Mouse (Mus musculus): ENCODE data around the gene Vmp1. TPM values are rescaled to one million over a fixed set of nuclear protein-coding genes. Genes with fewer than 3 reads are reported as not detected.
A peak's percentile ranks its signal among the peaks of the same experiment; 100 is the strongest.

Vmp1 gene
- polyA plus RNA-seq, 1 experiment from 2014 or later, result 222 TPM

DNA sequence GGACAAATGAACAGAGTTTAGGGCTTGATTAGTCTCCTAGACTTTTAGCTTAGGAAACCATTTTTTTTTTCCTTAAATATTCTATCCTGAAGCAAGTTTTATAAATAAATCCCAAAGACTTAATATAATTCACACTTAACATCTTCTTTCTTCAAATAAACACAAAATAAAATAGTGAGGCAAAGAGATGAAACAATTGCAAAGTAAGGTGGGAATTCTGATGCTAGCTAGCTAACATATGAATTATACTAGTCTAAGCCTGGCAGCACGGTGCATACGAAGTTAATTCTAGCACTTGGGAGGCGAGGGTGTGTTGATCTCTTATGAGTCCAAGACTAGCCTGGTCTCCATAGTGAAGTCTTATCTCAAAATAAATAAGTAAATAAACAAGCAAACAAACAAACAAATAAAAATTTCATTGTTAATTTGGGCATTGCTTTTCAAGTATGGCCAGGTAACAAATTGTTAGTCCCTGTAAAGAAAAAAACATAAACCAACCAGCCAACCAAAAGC lies 100.3 kb downstream of the Vmp1 start:
- H3K4me2 ChIP-seq (ENCODE audit: low read length), result no peak overlapping the region

DNA sequence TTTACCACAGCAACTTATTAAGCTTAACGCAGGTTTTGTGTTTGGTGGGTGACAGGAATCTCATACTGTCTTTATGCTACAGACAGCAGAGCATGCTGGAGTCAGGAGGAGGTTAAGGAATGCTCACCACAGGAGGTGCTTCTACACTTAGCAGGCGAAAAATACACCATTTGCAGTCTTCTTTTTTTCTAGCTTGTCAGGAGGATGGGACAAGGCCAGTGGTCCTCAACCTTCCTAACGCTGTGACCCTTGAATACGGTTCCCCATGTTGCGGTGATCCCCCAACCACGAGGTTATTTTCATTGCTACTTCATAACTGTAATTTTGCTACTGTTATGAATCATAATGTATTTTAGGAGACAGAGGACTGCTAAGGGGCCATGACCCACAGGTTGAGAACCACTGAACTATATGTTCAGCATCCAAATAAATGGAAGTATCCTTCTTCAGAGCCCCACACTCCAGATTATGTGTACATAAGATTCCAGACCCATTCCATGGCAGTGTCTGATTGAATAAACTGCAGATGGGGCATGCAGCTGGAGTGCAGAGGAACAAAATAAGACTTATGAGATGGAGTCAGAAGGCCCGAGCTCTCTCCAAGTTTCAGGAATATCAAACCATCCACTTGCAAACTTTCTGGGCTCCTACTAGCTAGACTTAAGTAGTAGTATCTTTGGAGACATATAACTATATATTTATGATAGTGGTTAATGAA lies 100.9 kb downstream of the Vmp1 start:
- DNase-seq (ENCODE audit: low spot score), result no peak
- 93% methylated on average over 7 of the region's 7 CpGs for WGBS

More for the DNA sequence above, 100.3 kb downstream of the Vmp1 start:
- TF ChIP-seq CTCF (IDR thresholded peaks at IDR 0.05; ENCODE audit: low read depth), result no peak
- WGBS, result 89% methylated on average over 3 of the region's 3 CpGs
- no peaks in the 10 kb centered on the region for H3K36me3 ChIP-seq (ENCODE audit: insufficient read depth, low read length)
- H3K4me3 ChIP-seq (replicated peaks; ENCODE audit: low read depth, low read length), result no peak overlapping the region
- H3K9me3 ChIP-seq (replicated peaks; ENCODE audit: low read length), result no peaks in the 10 kb centered on the region
- DNase-seq (ENCODE audit: low spot score) (no peak), ATAC-seq (replicated peaks; ENCODE audit: low FRiP score, low read depth) (no peak)
- no peak overlapping the region for H3K27ac ChIP-seq
- no peaks in the 10 kb centered on the region for H3K27me3 ChIP-seq (ENCODE audit: insufficient read depth, low read length)
- H3K9ac ChIP-seq (ENCODE audit: low read depth, low read length), result no peak overlapping the region
- H3K4me1 ChIP-seq (replicated peaks; ENCODE audit: insufficient read depth, low read length), result peaks cover 19% of the 10 kb centered on the region

DNA sequence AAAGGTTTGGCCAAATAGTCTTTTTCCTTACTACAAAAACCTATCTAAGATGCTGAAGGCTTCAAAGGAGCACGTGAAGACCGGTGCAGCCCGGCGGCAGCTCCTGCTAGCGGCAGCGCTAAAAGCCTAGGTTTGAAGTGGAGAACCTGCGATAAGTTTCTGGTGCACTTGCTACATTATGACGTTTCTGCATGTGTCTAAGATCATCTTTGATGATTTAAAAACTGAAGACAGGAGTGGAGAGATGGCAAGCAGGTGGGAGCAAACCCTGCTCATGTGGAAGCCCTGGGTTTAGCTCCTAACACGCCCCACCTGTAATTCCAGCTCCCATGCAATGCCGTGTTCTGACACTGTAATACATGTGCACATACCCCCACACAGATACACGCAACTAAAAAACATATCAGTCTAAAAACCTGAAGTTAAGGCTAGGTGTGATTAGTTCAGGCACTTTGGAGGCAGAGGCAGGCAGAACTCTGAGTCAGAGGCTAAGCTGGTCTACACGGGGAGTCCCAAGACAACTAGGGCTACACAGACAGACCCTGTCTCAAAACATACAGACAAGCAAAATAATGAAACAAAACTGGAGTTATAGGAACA lies 101.6 kb downstream of the Vmp1 start:
- no peak for ATAC-seq (replicated peaks; ENCODE audit: low FRiP score, low read depth)
- Histone ChIP-seq H3K27ac (peak overlapping the region; percentile 81), H3K4me3 (replicated peaks; ENCODE audit: low read depth, low read length) (no peak overlapping the region), H3K4me1 (replicated peaks; ENCODE audit: insufficient read depth, low read length) (peaks cover 23% of the 10 kb centered on the region), H3K9ac (ENCODE audit: low read depth, low read length) (no peak overlapping the region), H3K36me3 (ENCODE audit: insufficient read depth, low read length) (no peaks in the 10 kb centered on the region), H3K9me3 (replicated peaks; ENCODE audit: low read length) (no peaks in the 10 kb centered on the region), H3K27me3 (ENCODE audit: insufficient read depth, low read length) (no peaks in the 10 kb centered on the region), H3K4me2 (ENCODE audit: low read length) (no peak overlapping the region)
- DNase-seq (ENCODE audit: low spot score), result no peak
- 90% methylated on average over 12 of the region's 12 CpGs for WGBS
- TF ChIP-seq CTCF (IDR thresholded peaks at IDR 0.05; ENCODE audit: low read depth), result no peak

More for the DNA sequence above, 100.9 kb downstream of the Vmp1 start:
- Histone ChIP-seq H3K9ac (ENCODE audit: low read depth, low read length) (no peak overlapping the region), H3K9me3 (replicated peaks; ENCODE audit: low read length) (no peaks in the 10 kb centered on the region), H3K4me3 (replicated peaks; ENCODE audit: low read depth, low read length) (no peak overlapping the region), H3K36me3 (ENCODE audit: insufficient read depth, low read length) (no peaks in the 10 kb centered on the region), H3K27me3 (ENCODE audit: insufficient read depth, low read length) (no peaks in the 10 kb centered on the region), H3K4me2 (ENCODE audit: low read length) (no peak overlapping the region), H3K4me1 (replicated peaks; ENCODE audit: insufficient read depth, low read length) (peaks cover 19% of the 10 kb centered on the region), H3K27ac (no peak overlapping the region)
- no peak for TF ChIP-seq CTCF (IDR thresholded peaks at IDR 0.05; ENCODE audit: low read depth)
- ATAC-seq (replicated peaks; ENCODE audit: low FRiP score, low read depth), result no peak

DNA sequence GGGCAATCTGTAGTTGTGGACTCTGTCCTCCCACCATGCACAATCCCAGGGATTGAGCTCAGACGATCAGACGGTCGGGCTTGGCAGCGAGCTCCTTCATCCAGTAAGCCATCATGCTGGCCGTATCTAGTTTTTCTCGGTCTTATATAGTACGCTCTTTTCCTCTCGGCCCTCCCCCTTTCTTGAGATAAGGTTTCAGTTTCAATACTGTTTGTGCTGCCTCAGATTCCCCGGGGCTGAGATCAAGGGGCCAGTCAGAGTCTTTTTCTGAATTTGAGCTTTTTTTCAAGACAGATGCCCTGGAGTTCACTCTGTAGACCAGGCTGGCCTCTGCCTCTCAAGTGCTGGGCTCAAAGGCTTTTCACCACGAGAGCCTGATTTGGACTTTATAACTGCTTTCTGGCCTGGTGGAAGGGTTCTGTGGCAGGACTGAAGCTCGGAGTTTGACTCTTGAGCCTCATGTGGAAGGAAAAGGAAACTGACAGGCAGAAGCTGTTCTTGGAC lies 102.3 kb downstream of the Vmp1 start:
- WGBS, result 31% methylated on average over 11 of the region's 11 CpGs
- no peak for TF ChIP-seq CTCF (IDR thresholded peaks at IDR 0.05; ENCODE audit: low read depth)
- peaks cover 25% of the 10 kb centered on the region for H3K4me1 ChIP-seq (replicated peaks; ENCODE audit: insufficient read depth, low read length)
- H3K9ac ChIP-seq (ENCODE audit: low read depth, low read length), result no peak overlapping the region
- DNase-seq (ENCODE audit: low spot score) (peak; percentile 80), ATAC-seq (replicated peaks; ENCODE audit: low FRiP score, low read depth) (0 out of 2 replicates have a peak, but pooled peaks have one; percentile 9)
- H3K9me3 ChIP-seq (replicated peaks; ENCODE audit: low read length), result no peaks in the 10 kb centered on the region
- H3K27me3 ChIP-seq (ENCODE audit: insufficient read depth, low read length), result no peaks in the 10 kb centered on the region
- no peak overlapping the region for H3K4me3 ChIP-seq (replicated peaks; ENCODE audit: low read depth, low read length)
- H3K27ac ChIP-seq, result peak overlapping the region; percentile 81
- H3K36me3 ChIP-seq (ENCODE audit: insufficient read depth, low read length), result no peaks in the 10 kb centered on the region
- peak overlapping the region; percentile 25; the same call in 1 of the 2 replicates for H3K4me2 ChIP-seq (ENCODE audit: low read length)

DNA sequence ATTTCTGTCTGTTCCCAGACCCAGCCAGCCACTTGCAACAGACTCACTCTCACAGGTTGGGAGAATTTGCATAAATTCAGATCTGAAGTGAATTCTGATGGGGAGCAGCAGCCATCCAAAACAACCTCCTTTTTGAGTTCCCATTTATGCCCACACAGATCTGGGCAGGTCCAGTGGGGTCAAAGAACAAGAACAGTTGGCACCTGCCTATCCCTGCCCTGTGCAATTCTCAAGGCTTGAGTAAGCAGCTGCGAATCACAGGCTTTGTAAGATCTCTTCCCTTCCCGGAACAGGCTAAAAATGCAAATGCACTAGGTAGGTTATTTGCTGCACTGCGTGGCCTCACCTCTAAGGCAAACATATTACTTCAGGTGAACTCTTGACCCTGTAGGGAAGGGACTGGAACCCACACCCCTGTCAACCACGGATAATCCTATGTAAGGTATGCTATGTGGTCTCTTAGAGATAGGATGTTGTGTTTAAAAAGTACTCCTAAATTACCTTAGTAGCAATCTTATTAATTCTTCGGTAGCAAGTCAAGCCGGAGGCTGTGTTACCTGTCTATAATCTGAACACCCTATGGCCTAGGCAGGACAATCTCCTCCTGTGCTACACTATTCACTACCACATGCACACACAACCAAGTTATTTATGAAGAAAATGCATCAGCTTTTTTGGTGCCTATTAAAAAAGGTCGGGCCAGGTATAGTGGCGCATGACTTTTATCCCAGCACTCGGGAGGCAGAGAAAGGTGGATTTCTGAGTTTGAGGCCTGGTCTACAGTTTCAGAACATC lies 103.1 kb downstream of the Vmp1 start:
- no peak for TF ChIP-seq CTCF (IDR thresholded peaks at IDR 0.05; ENCODE audit: low read depth)
- ATAC-seq (replicated peaks; ENCODE audit: low FRiP score, low read depth) (peak; percentile 76), DNase-seq (ENCODE audit: low spot score) (peak; percentile 35)
- peaks cover 25% of the 10 kb centered on the region for H3K4me1 ChIP-seq (replicated peaks; ENCODE audit: insufficient read depth, low read length)
- H3K36me3 ChIP-seq (ENCODE audit: insufficient read depth, low read length), result no peaks in the 10 kb centered on the region
- no peak overlapping the region for H3K9ac ChIP-seq (ENCODE audit: low read depth, low read length)
- H3K4me2 ChIP-seq (ENCODE audit: low read length), result no peak overlapping the region
- peak overlapping the region; percentile 81 for H3K27ac ChIP-seq
- WGBS, result 75% methylated on average over 9 of the region's 9 CpGs
- H3K4me3 ChIP-seq (replicated peaks; ENCODE audit: low read depth, low read length), result no peak overlapping the region
- H3K27me3 ChIP-seq (ENCODE audit: insufficient read depth, low read length), result no peaks in the 10 kb centered on the region
- no peaks in the 10 kb centered on the region for H3K9me3 ChIP-seq (replicated peaks; ENCODE audit: low read length)

Data from kidney, postnatal 0 days (tissue).